Mouse (Mus musculus) testis, adult 10 weeks (tissue): Measurements from ENCODE around the gene Jmjd7. TPM values are rescaled to one million over a fixed set of nuclear protein-coding genes. Genes with fewer than 3 reads are reported as not detected.

Source experiments
- polyA plus RNA-seq: library from polyadenylated mRNA; stranded (reverse); fragments of 350-450 nt; fragmentation: Illumina TruSeq; extraction: RNeasy Lipid Tissue Mini Kit (QIAGEN cat#74804); gene quantifications from one replicate; pipeline ENCODE4 v1.2.3, GENCODE M21; 2014; ENCODE audit warnings: low read depth, low replicate concordance

Jmjd7 gene
- 0.97 TPM for polyA plus RNA-seq

GRCm38 (mm10) chr2:120026984-120027949, at the start of gene Jmjd7, which contains the start of gene Gm28042:
Gene Jmjd7 (plus strand): TSS chr2:120027483.
Gene Gm28042 (plus strand): TSS chr2:120027493.

GRCm38 (mm10) chr2:120032726-120033467, 5.6 kb downstream of the Jmjd7 start, which contains the start of gene Pla2g4b:
Gene Pla2g4b (plus strand): TSS chr2:120033417.

Other genes starting within 250 kb of the Jmjd7 start
- 1.7 TPM for gene Rpap1, start 239.9 kb upstream of the Jmjd7 start, polyA plus RNA-seq
- 3.6 TPM for gene Tyro3, start 229.8 kb upstream of the Jmjd7 start, polyA plus RNA-seq
- 48.0 TPM for gene Mga, start 130.3 kb upstream of the Jmjd7 start, polyA plus RNA-seq
- gene Mapkbp1, start 54.8 kb upstream of the Jmjd7 start, polyA plus RNA-seq = 16.6 TPM
- 0.41 TPM for gene Gm28042, start within 50 bp of the Jmjd7 start, polyA plus RNA-seq
- 0.27 TPM for gene Pla2g4b, start 5.9 kb downstream of the Jmjd7 start, polyA plus RNA-seq
- gene Ehd4, start 127.1 kb downstream of the Jmjd7 start, polyA plus RNA-seq = 3.8 TPM
- 0.10 TPM for gene Pla2g4e, start 217.9 kb downstream of the Jmjd7 start, polyA plus RNA-seq